Comparison of ENCODE assay signal across 8 mouse cellular contexts in genomic region chr5:115908251-115908650, GRCm38 (mm10).
A peak's percentile ranks its signal among the peaks of the same experiment; 100 is the strongest.
DNase-seq lines count a peak whose midpoint lies in the region; ATAC-seq and TF ChIP-seq lines count a peak whose summit lies in the region.

No protein-coding gene starts in this region.

- no peak overlapping the region for H3K9ac ChIP-seq in heart, embryonic 11.5 days (ENCODE audit: low read depth, low read length)
- H3K9ac ChIP-seq in limb, embryonic 12.5 days (replicated peaks) = no peak overlapping the region
- no peak overlapping the region for H3K9ac ChIP-seq in lung, postnatal 0 days (replicated peaks; ENCODE audit: low read depth)

- H3K27me3 ChIP-seq in heart, embryonic 11.5 days (ENCODE audit: control insufficient read depth, insufficient read depth, low read length) = no peaks in the 10 kb centered on the region
- peaks cover 3% of the 10 kb centered on the region; the same call in 1 of the 2 replicates for H3K27me3 ChIP-seq in limb, embryonic 12.5 days
- no peaks in the 10 kb centered on the region for H3K27me3 ChIP-seq in lung, postnatal 0 days (replicated peaks; ENCODE audit: insufficient read depth, low read length)

- H3K4me2 ChIP-seq in heart, embryonic 11.5 days = peak overlapping the region; percentile 75
- peak overlapping the region; percentile 75 for H3K4me2 ChIP-seq in limb, embryonic 12.5 days
- H3K4me2 ChIP-seq in lung, postnatal 0 days (replicated peaks; ENCODE audit: low read depth, low read length) = no peak overlapping the region

- H3K27ac ChIP-seq in heart, embryonic 11.5 days (ENCODE audit: low read depth, low read length) = no peak overlapping the region
- H3K27ac ChIP-seq in limb, embryonic 12.5 days = no peak overlapping the region
- H3K27ac ChIP-seq in lung, postnatal 0 days (ENCODE audit: low read length) = no peak overlapping the region

- no peak overlapping the region for H3K4me3 ChIP-seq in heart, embryonic 11.5 days (ENCODE audit: low read depth, low read length)
- H3K4me3 ChIP-seq in limb, embryonic 12.5 days (replicated peaks) = no peak overlapping the region
- no peak overlapping the region for H3K4me3 ChIP-seq in lung, postnatal 0 days (ENCODE audit: low read depth, low read length)

- TF ChIP-seq CTCF in lung, postnatal 0 days (IDR thresholded peaks at IDR 0.05) = no peak

- intact Hi-C loops in heart, postnatal 25 days (cut with DNase I) = loop anchor here (10.0 kb wide), 1 partner anchor 113 kb away; no protein-coding TSS in a partner anchor

- no peak for TF ChIP-seq EP300 in lung, postnatal 0 days (IDR thresholded peaks at IDR 0.05)

- no peaks in the 10 kb centered on the region for H3K9me3 ChIP-seq in heart, embryonic 11.5 days (replicated peaks; ENCODE audit: control insufficient read depth, low read length)
- H3K9me3 ChIP-seq in limb, embryonic 12.5 days = no peaks in the 10 kb centered on the region
- H3K9me3 ChIP-seq in lung, postnatal 0 days (ENCODE audit: low read length) = no peaks in the 10 kb centered on the region

- no peaks in the 10 kb centered on the region for H3K36me3 ChIP-seq in heart, embryonic 11.5 days (ENCODE audit: control insufficient read depth, insufficient read depth, low read length)
- H3K36me3 ChIP-seq in limb, embryonic 12.5 days = peaks cover 13% of the 10 kb centered on the region; the same call in 1 of the 2 replicates
- no peaks in the 10 kb centered on the region for H3K36me3 ChIP-seq in lung, postnatal 0 days (ENCODE audit: insufficient read depth, low read length)

- no peak for DNase-seq in heart, postnatal 25 days (ENCODE audit: low spot score)
- DNase-seq in cerebellum, postnatal 10 days = peak; percentile 83 to 91
- peak; percentile 57 to 63 for DNase-seq in frontal cortex, postnatal 14 days (ENCODE audit: low spot score in 2 of 2)
- peak; percentile 73 for DNase-seq in right cerebral cortex, adult 18-20 months
- no peak for DNase-seq in lung, postnatal 0 days (ENCODE audit: low spot score)

- 26% methylated on average over 10 of the region's 10 CpGs for WGBS in heart, embryonic 11.5 days (ENCODE audit: insufficient replicate concordance)
- WGBS in limb, embryonic 12.5 days = 18% methylated on average over 10 of the region's 10 CpGs
- WGBS in lung, postnatal 0 days = 39% methylated on average over 10 of the region's 10 CpGs

- ATAC-seq in heart, embryonic 11.5 days (replicated peaks; ENCODE audit: insufficient number of reproducible peaks, low FRiP score, low TSS enrichment) = no peak
- no peak for ATAC-seq in limb, embryonic 12.5 days (ENCODE audit: insufficient number of reproducible peaks, insufficient read depth, low FRiP score, low TSS enrichment, low read depth)
- no peak for ATAC-seq in megakaryocyte, adult 5-6 weeks (ENCODE audit: poor library complexity, severe bottlenecking)
- ATAC-seq in lung, postnatal 0 days = no peak

- H3K4me1 ChIP-seq in heart, embryonic 11.5 days (ENCODE audit: control insufficient read depth, insufficient read depth, low read length) = peaks cover 21% of the 10 kb centered on the region
- peaks cover 22% of the 10 kb centered on the region for H3K4me1 ChIP-seq in limb, embryonic 12.5 days (replicated peaks)
- no peaks in the 10 kb centered on the region for H3K4me1 ChIP-seq in lung, postnatal 0 days (ENCODE audit: insufficient read depth, low read depth, low read length)

Comparison
In these comparisons a context has a peak if more than half of its experiments do, and no peak if none do; other contexts are left out.
1. DNase-seq: peak in cerebellum, postnatal 10 days (2 of 2), frontal cortex, postnatal 14 days (2 of 2) and right cerebral cortex, adult 18-20 months (single experiment); none in heart, postnatal 25 days (single experiment) and lung, postnatal 0 days (single experiment).